Mouse (Mus musculus) midbrain, embryonic 13.5 days (tissue): ENCODE measurements at regions not wholly inside any gene's neighbourhood (a gene's known extent, or its start where the extent isn't known, plus 50 kb on each side); places are given as distances from the start of the nearest gene placed in this dataset.

Experiments used
- ATAC-seq: fragments of 200-750 bp; cut with Nextera tagmentation; 2 replicates; pipeline ENCODE4 v1.8.0; 2017; ENCODE audit warnings: mild to moderate bottlenecking, moderate TSS enrichment, moderate library complexity
- H3K27ac ChIP-seq: fragments of 300-500 bp; sonication (generic); 2 replicates; pipeline ENCODE4 v1.5.1; 2015; ENCODE audit warnings: inconsistent platforms, mild to moderate bottlenecking, moderate library complexity
- H3K27me3 ChIP-seq: fragments of 300-500 bp; sonication (generic); 2 replicates; pipeline ENCODE4 v1.6.1; 2015; ENCODE audit warnings: mild to moderate bottlenecking, inconsistent platforms
- H3K36me3 ChIP-seq: fragments of 300-500 bp; sonication (generic); 2 replicates; pipeline ENCODE4 v1.6.1; 2015; ENCODE audit warnings: mild to moderate bottlenecking, inconsistent platforms
- H3K4me1 ChIP-seq: fragments of 300-500 bp; sonication (generic); replicated peaks from 2 replicates; pipeline ENCODE4 v1.6.1; 2015; ENCODE audit warnings: inconsistent platforms
- H3K4me2 ChIP-seq: fragments of 300-500 bp; sonication (generic); replicated peaks from 2 replicates; pipeline ENCODE4 v1.6.1; 2015; ENCODE audit warnings: moderate library complexity, mild to moderate bottlenecking, inconsistent platforms
- H3K4me3 ChIP-seq: fragments of 300-500 bp; sonication (generic); replicated peaks from 2 replicates; pipeline ENCODE4 v1.5.1; 2015; ENCODE audit warnings: mild to moderate bottlenecking, inconsistent platforms
- H3K9ac ChIP-seq: fragments of 300-500 bp; sonication (generic); replicated peaks from 2 replicates; pipeline ENCODE4 v1.6.1; 2015; ENCODE audit warnings: mild to moderate bottlenecking, inconsistent platforms
- H3K9me3 ChIP-seq: fragments of 300-500 bp; sonication (generic); 2 replicates; pipeline ENCODE4 v1.6.1; 2016; ENCODE audit warnings: mild to moderate bottlenecking, inconsistent platforms
- WGBS: fragments of 180-500 bp; shearing (Covaris S2); methylation state at CpG from one replicate; pipeline ENCODE4 v1.1.7; 2015; 5-methylcytosine and 5-hydroxymethylcytosine counted together

GRCm38 (mm10) chr9:14199116-14199515 is 75.8 kb upstream of the Sesn3 start:
- Histone ChIP-seq H3K9ac (no peak overlapping the region), H3K4me3 (no peak overlapping the region), H3K4me2 (no peak overlapping the region), H3K36me3 (no peaks in the 10 kb centered on the region), H3K4me1 (no peaks in the 10 kb centered on the region), H3K27ac (no peak overlapping the region), H3K9me3 (no peaks in the 10 kb centered on the region), H3K27me3 (no peaks in the 10 kb centered on the region)
- ATAC-seq = no peak
- WGBS = 78% methylated on average over 3 of the region's 3 CpGs

DNA sequence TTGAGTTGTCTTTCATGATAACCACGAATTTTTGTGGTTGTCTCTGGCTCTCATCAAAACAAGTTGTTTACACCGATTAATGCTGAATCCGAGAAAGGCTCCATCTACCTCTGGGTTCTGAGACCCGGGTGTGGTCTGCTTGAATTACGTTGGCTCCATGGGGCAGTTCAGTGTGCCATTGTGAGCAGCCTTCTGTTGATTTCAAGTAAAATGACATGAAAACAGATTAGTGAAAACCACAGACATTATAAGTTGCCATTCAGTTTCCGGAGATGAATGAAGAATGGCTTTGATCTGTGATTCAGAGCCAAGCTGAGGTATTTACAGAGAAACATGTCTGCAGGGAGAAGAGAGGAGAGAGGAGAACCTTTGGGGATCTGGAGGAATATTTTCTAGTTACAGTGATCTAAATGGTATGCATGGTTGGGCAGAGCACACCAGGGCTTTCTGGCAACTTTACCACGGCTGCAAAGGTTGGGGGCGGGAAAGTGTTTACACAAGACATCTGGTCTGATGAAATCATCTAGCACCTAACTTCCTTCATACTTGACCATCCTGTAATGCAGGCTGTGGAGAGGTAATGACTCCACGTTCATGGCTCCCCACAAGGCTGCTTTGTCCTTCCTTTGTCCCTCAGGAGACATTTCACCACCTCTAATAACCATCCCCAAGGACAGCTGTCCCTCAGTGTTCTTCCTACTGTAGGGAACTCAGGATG is 74.7 kb upstream of the Sesn3 start:
- Histone ChIP-seq H3K4me1 (no peaks in the 10 kb centered on the region), H3K9me3 (no peaks in the 10 kb centered on the region), H3K4me2 (no peak overlapping the region), H3K27me3 (no peaks in the 10 kb centered on the region), H3K36me3 (no peaks in the 10 kb centered on the region), H3K4me3 (no peak overlapping the region), H3K9ac (no peak overlapping the region), H3K27ac (no peak overlapping the region)
- 70% methylated on average over 9 of the region's 9 CpGs for WGBS
- no peak for ATAC-seq

DNA sequence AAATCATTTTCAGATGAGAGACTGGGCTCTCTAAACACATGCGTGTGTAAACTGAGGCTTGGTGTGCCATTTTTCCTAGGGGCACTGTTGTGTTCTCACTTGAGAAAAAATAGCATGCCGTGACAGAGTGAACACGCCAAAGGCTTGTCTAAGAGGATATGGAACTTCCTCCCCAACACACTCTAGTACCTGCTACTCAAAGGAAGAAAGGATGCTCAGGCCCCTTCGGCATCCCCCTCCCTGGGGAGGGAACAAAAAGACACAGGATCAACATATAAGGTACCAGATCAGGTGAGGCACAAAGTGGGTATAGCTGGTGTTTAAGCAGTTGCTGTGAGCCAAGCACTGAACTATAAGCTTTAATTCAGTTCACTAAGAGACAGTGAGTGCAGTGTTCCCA is 74.0 kb upstream of the Sesn3 start:
- Histone ChIP-seq H3K27ac (no peak overlapping the region), H3K4me2 (no peak overlapping the region), H3K4me1 (no peaks in the 10 kb centered on the region), H3K36me3 (no peaks in the 10 kb centered on the region), H3K9me3 (no peaks in the 10 kb centered on the region), H3K4me3 (no peak overlapping the region), H3K9ac (no peak overlapping the region), H3K27me3 (no peaks in the 10 kb centered on the region)
- 93% methylated on average over 4 of the region's 4 CpGs for WGBS
- no peak for ATAC-seq

- Histone ChIP-seq H3K27ac (no peak overlapping the region), H3K4me1 (no peaks in the 10 kb centered on the region), H3K27me3 (no peaks in the 10 kb centered on the region), H3K4me2 (no peak overlapping the region), H3K4me3 (no peak overlapping the region), H3K9ac (no peak overlapping the region), H3K9me3 (no peaks in the 10 kb centered on the region), H3K36me3 (no peaks in the 10 kb centered on the region)
- WGBS = 83% methylated on average over 10 of the region's 10 CpGs
- ATAC-seq = no peak
These were observed 72.1 kb upstream of the Sesn3 start for GRCm38 (mm10) chr9:14202551-14203306.

- Histone ChIP-seq H3K36me3 (no peaks in the 10 kb centered on the region), H3K9ac (no peak overlapping the region), H3K4me3 (no peak overlapping the region), H3K4me2 (no peak overlapping the region), H3K27me3 (no peaks in the 10 kb centered on the region), H3K4me1 (no peaks in the 10 kb centered on the region), H3K27ac (no peak overlapping the region), H3K9me3 (no peaks in the 10 kb centered on the region)
- WGBS = 89% methylated on average over 2 of the region's 2 CpGs
- ATAC-seq = no peak
These were observed 71.6 kb upstream of the Sesn3 start for GRCm38 (mm10) chr9:14203307-14203695.

- 89% methylated on average over 11 of the region's 11 CpGs for WGBS
- Histone ChIP-seq H3K9me3 (no peaks in the 10 kb centered on the region), H3K4me2 (no peak overlapping the region), H3K4me3 (no peak overlapping the region), H3K9ac (no peak overlapping the region), H3K27ac (no peak overlapping the region), H3K27me3 (no peaks in the 10 kb centered on the region), H3K4me1 (no peaks in the 10 kb centered on the region), H3K36me3 (no peaks in the 10 kb centered on the region)
- no peak for ATAC-seq
These were observed 71.0 kb upstream of the Sesn3 start for GRCm38 (mm10) chr9:14203768-14204416.

DNA sequence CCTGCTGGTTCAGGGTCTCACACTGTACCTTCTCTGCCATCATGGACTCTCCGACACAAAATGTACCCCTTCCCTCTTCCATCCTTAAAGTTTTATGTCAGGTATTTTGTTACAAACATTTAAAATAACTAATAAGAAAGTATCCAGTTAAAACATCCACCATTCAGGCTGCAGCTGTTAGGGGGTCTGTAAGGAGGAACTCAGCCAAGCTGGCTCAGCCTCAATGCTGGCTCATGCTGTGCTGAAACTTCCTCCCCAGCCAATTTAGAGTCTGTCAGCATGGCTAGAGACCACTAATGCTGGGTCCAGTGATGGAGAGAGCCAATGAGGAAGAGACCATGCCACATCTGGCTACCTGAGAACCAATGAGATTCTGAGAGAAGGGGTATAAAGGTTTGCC is 70.0 kb upstream of the Sesn3 start:
- Histone ChIP-seq H3K9me3 (no peaks in the 10 kb centered on the region), H3K4me1 (no peaks in the 10 kb centered on the region), H3K36me3 (no peaks in the 10 kb centered on the region), H3K4me2 (no peak overlapping the region), H3K27me3 (no peaks in the 10 kb centered on the region), H3K9ac (no peak overlapping the region), H3K4me3 (no peak overlapping the region), H3K27ac (no peak overlapping the region)
- no peak for ATAC-seq
- WGBS = 100% methylated on average over 1 of the region's 1 CpGs

DNA sequence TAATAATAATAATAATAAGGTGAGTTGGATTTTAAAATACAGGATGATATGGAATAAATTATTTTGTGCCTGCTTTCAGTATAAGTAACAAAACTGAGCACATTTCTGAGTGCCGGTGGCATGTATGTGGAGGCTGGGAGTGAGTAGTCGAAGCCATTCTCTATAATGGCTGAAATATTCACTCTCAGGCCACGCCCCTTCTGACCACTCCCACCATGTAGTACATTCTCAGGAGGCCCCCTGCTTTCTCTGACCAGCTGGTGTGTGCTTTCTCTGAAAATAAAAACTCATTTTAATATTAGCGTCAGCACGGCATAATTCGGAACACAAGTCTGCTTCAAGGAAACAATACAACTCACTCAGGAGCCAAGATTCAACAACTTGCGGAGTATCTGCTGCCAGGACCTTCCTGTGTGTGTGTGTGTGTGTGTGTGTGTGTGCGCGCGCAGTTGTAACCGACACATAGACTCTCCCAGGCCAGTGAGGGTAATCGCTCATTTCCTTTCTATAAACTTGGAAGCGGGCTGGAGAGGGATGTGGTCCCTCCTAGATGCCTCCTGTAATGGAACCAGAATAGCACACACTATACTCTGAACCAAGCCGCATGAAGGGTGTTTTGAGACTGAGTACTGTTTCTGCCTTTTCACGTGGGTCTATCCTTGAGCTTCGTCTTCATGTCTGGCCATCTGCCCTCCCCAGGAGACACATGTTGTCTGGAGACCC is 67.9 kb upstream of the Sesn3 start:
- H3K4me2 ChIP-seq = no peak overlapping the region
- no peak overlapping the region for H3K9ac ChIP-seq
- no peak overlapping the region for H3K27ac ChIP-seq
- WGBS = 90% methylated on average over 16 of the region's 16 CpGs
- no peaks in the 10 kb centered on the region for H3K4me1 ChIP-seq
- H3K27me3 ChIP-seq = no peaks in the 10 kb centered on the region
- H3K36me3 ChIP-seq = no peaks in the 10 kb centered on the region
- H3K4me3 ChIP-seq = no peak overlapping the region
- H3K9me3 ChIP-seq = no peaks in the 10 kb centered on the region
- ATAC-seq = no peak

DNA sequence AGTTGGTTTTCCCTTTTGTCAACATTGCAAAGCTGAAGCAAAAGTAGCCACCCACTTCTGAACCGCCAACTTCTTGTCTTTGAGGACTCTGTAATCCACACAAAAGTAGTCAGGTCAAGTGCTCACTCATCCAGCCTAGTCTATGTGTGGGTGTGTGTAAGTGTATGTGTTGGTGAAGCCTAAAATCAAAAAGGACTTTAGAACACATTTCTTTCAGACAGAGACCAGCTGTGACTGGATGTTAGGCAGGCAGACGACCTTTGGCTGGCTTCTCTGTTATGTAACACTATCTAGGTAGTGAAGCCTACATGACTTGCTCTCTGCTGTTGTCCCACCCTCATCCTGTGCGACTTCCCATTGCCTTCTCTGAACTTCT is 67.3 kb upstream of the Sesn3 start:
- no peaks in the 10 kb centered on the region for H3K27me3 ChIP-seq
- no peak overlapping the region for H3K4me3 ChIP-seq
- H3K36me3 ChIP-seq = no peaks in the 10 kb centered on the region
- no peaks in the 10 kb centered on the region for H3K9me3 ChIP-seq
- H3K27ac ChIP-seq = no peak overlapping the region
- WGBS = 85% methylated on average over 3 of the region's 3 CpGs
- ATAC-seq = no peak
- no peak overlapping the region for H3K9ac ChIP-seq
- H3K4me2 ChIP-seq = no peak overlapping the region
- no peaks in the 10 kb centered on the region for H3K4me1 ChIP-seq

- Histone ChIP-seq H3K4me1 (peaks cover 9% of the 10 kb centered on the region), H3K27ac (no peak overlapping the region), H3K4me2 (no peak overlapping the region), H3K9me3 (no peaks in the 10 kb centered on the region), H3K27me3 (no peaks in the 10 kb centered on the region), H3K36me3 (no peaks in the 10 kb centered on the region), H3K9ac (no peak overlapping the region), H3K4me3 (no peak overlapping the region)
- ATAC-seq = no peak
- 85% methylated on average over 2 of the region's 2 CpGs for WGBS
These were observed 61.6 kb upstream of the Sesn3 start for GRCm38 (mm10) chr9:14213283-14213682.

DNA sequence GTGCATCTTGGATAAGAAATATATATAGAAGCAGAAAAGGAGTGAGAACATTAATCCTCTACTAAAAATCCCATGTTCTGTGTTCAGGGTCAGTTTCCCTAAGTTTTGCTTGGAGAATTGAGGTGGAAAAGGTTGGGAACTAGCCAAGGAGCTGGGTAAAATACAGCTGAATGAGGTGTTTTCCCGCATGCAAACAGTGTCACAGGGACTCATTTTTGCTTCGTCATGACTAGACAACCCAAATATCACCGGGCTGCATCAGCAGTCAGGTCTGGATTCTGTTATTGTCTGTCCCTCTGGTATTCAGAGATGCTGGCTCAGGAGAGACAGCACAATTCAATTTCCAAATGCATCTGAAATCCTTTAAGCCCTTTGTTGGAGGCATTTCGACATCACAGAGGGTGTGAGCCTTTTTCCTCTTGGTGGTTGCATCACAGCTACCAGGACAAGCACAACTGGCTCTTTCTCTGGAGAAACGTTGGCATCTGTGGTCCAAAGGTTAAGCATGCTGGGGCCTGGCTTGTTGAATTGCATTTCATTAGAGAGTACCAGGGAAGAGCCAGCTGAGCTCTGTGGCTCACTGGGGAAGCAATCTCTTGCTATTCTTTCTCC is 59.6 kb upstream of the Sesn3 start:
- Histone ChIP-seq H3K4me1 (peaks cover 9% of the 10 kb centered on the region), H3K9me3 (no peaks in the 10 kb centered on the region), H3K36me3 (no peaks in the 10 kb centered on the region), H3K27ac (0 out of 2 replicates have a peak overlapping the region, but pooled peaks have one; percentile 5), H3K9ac (no peak overlapping the region), H3K4me2 (no peak overlapping the region), H3K27me3 (no peaks in the 10 kb centered on the region), H3K4me3 (no peak overlapping the region)
- no peak for ATAC-seq
- 57% methylated on average over 5 of the region's 5 CpGs for WGBS

DNA sequence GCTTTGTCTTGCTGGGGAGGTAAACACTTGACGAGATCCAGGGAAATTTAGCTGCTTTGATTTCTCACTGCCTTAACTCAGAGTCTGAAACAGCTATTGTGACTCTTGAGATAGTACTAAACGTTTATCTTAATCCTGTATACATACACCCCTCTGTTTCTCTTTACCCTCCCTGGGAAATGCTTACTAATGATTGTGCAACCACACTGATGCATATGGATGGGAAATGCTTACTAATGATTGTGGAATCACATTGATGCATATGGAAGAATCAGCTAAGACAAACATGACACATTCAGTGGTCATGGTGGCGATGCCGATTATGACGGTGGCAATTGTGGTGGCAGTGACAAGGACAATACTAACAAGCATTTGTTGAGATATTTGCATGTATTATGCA is 58.9 kb upstream of the Sesn3 start:
- H3K4me2 ChIP-seq = no peak overlapping the region
- peaks cover 9% of the 10 kb centered on the region for H3K4me1 ChIP-seq
- no peak overlapping the region for H3K4me3 ChIP-seq
- no peak overlapping the region for H3K27ac ChIP-seq
- no peaks in the 10 kb centered on the region for H3K27me3 ChIP-seq
- WGBS = 63% methylated on average over 5 of the region's 5 CpGs
- no peaks in the 10 kb centered on the region for H3K36me3 ChIP-seq
- no peak for ATAC-seq
- no peaks in the 10 kb centered on the region for H3K9me3 ChIP-seq
- H3K9ac ChIP-seq = no peak overlapping the region
